Mouse (Mus musculus): ENCODE results near the gene Haus7.

- TF ChIP-seq TAL1 (IDR thresholded peaks at IDR 0.05; ENCODE audit: low read length) (no peak), GATA1 (IDR thresholded peaks at IDR 0.05; ENCODE audit: low read length) (no peak)
Measured at GRCm38 (mm10) chrX:73496746-73497145, 37.9 kb upstream of the Haus7 start.
